Mouse (Mus musculus) ES-Bruce4 (cell line): ENCODE data around the gene Tcf12.

Experiments used
- CTCF ChIP-seq: IDR thresholded peaks from one replicate; pipeline ENCODE4 v1.8.1; 2011; ENCODE audit warnings: low read depth, low read length
- POLR2A ChIP-seq: IDR thresholded peaks from one replicate; pipeline ENCODE4 v1.8.1; 2011; ENCODE audit warnings: low read length; ENCODE audit not compliant: insufficient read depth

- TF ChIP-seq CTCF (no peak), POLR2A (no peak)
Measured at GRCm38 (mm10) chr9:71978886-71979285, 132.8 kb downstream of the Tcf12 start.
